Mouse (Mus musculus) neural tube, embryonic 14.5 days (tissue): ENCODE results near the gene Prss37. TPM values are rescaled to one million over a fixed set of nuclear protein-coding genes. Genes with fewer than 3 reads are reported as not detected.
A peak's percentile ranks its signal among the peaks of the same experiment; 100 is the strongest.

Source experiments
- ATAC-seq: fragments of 200-750 bp; cut with Nextera tagmentation; 2 replicates; pipeline ENCODE4 v1.8.0; 2017; ENCODE audit warnings: low read depth, mild to moderate bottlenecking, moderate TSS enrichment, moderate library complexity
- H3K27ac ChIP-seq: fragments of 300-500 bp; sonication (generic); 2 replicates; pipeline ENCODE4 v1.5.1; 2014; ENCODE audit warnings: low read depth, mild to moderate bottlenecking, control low read depth, low read length, moderate library complexity, mixed read lengths
- H3K27me3 ChIP-seq: fragments of 300-500 bp; sonication (generic); 2 replicates; pipeline ENCODE4 v1.6.1; 2014; ENCODE audit warnings: low read length; ENCODE audit not compliant: control insufficient read depth, insufficient read depth
- H3K36me3 ChIP-seq: fragments of 300-500 bp; sonication (generic); 2 replicates; pipeline ENCODE4 v1.6.1; 2014; ENCODE audit warnings: low read length, mixed read lengths; ENCODE audit not compliant: control insufficient read depth, insufficient read depth
- H3K4me1 ChIP-seq: fragments of 300-500 bp; sonication (generic); 2 replicates; pipeline ENCODE4 v1.6.1; 2014; ENCODE audit warnings: low read length; ENCODE audit not compliant: control insufficient read depth, insufficient read depth
- H3K4me2 ChIP-seq: fragments of 300-500 bp; sonication (generic); 2 replicates; pipeline ENCODE4 v1.6.1; 2014; ENCODE audit warnings: mild to moderate bottlenecking, low read depth, low read length, control low read depth
- H3K4me3 ChIP-seq: fragments of 300-500 bp; sonication (generic); 2 replicates; pipeline ENCODE4 v1.5.1; 2014; ENCODE audit warnings: low read depth, low read length, control low read depth, mixed read lengths
- H3K9ac ChIP-seq: fragments of 300-500 bp; sonication (generic); replicated peaks from 2 replicates; pipeline ENCODE4 v1.6.1; 2014; ENCODE audit warnings: low read depth, mild to moderate bottlenecking, control low read depth, low read length, mixed read lengths
- H3K9me3 ChIP-seq: fragments of 300-500 bp; sonication (generic); 2 replicates; pipeline ENCODE4 v1.6.1; 2016; ENCODE audit warnings: low read length; ENCODE audit not compliant: control insufficient read depth
- WGBS: fragments of 180-500 bp; shearing (Covaris S2); extraction: QIAGEN DNeasy Blood & Tissue Kit; methylation state at CpG from one replicate; pipeline ENCODE4 v1.1.7; 2014; 5-methylcytosine and 5-hydroxymethylcytosine counted together
- polyA plus RNA-seq: library from polyadenylated mRNA; unstranded; fragments of >200 nt; fragmentation: Nextera tagmentation; extraction: Ambion mirVana; gene quantifications from 2 replicates; pipeline ENCODE4 v1.2.1, GENCODE M21; 2014

The Prss37 gene
- polyA plus RNA-seq, 1 experiment from 2014 or later = not detected

DNA sequence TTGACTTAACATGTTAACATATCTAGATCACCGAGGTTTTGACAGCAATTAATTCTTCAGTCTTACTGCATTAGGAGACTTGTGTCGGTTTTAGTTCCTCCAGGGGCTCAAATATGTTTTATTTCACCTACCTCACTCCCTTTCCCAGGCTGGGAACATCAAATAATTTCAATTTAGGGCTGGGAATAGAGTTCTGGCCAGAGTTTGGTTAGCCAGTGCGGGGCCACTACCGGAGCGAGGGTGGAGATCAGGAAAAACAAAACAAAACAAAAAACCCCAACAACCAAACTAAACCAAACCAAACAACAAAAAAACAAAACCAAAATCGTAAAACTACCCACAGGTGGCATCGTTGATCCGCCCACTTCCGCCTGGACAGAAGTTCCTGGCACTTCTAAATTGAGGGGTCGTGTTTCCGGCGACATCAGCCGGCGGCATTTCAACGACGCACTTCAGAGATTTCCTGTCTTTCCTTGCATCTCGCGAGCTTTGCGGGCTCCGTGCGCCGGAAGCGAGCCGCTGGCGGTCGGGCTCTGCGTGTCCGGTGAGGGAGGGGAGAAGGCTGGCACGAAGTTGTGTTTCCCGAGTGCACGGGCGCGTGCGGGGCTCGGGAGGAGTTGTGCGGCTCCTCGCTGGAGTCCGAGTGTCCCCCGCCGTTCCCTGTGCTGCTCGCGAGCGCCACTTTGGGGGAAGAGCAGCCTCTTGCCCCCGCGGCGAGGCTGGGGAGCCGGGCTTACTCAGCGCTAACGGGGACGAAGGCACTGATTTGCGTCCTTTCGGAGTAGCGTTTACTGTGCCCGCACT, 48.2 kb downstream of the Prss37 start, which contains the start of gene Ssbp1:
TSS of gene Ssbp1 (plus strand) at position 437 of the 804 bp plus-strand sequence.
- WGBS = 1% methylated on average over 54 of the region's 54 CpGs
- peaks cover 8% of the 10 kb centered on the region; the same call in 1 of the 2 replicates for H3K4me1 ChIP-seq
- no peaks in the 10 kb centered on the region for H3K9me3 ChIP-seq
- peak within 1 kb of the TSS; percentile 88 for H3K27ac ChIP-seq
- peaks cover 12% of the 10 kb centered on the region; the same call in 1 of the 2 replicates for H3K36me3 ChIP-seq
- peak within 1 kb of the TSS; percentile 78 for H3K4me3 ChIP-seq
- ATAC-seq = peak; percentile 97
- peak within 1 kb of the TSS; percentile 80 for H3K9ac ChIP-seq
- no peaks in the 10 kb centered on the region for H3K27me3 ChIP-seq
- H3K4me2 ChIP-seq = peak within 1 kb of the TSS; percentile 79

DNA sequence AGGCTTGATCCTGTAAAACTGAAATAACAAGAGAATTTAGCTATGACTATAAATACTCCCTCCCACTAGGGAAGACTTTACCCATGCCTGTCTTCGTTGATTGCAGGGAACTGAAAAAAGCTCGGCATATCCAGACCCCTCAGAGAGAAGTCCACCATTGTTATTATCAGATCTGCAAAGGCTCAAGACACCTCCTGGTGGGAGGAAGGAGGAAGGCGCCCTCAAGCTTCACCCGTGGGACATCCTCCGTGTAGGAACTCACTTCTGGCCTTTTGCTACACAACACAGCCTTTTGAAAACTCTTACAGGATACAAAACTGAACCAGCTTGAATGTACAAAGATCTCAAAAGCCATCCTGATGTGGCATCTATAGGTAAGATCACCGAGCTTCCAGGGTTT, 53.6 kb downstream of the Prss37 start:
- H3K4me3 ChIP-seq = no peak overlapping the region
- no peak for ATAC-seq
- H3K27me3 ChIP-seq = no peaks in the 10 kb centered on the region
- H3K9ac ChIP-seq = no peak overlapping the region
- no peaks in the 10 kb centered on the region for H3K4me1 ChIP-seq
- H3K9me3 ChIP-seq = no peaks in the 10 kb centered on the region
- no peak overlapping the region for H3K27ac ChIP-seq
- H3K36me3 ChIP-seq = no peaks in the 10 kb centered on the region
- 59% methylated on average over 6 of the region's 6 CpGs for WGBS
- no peak overlapping the region for H3K4me2 ChIP-seq

Other genes starting within 250 kb of the Prss37 start
- 59.8 and 72.2 TPM in 2 replicates for gene Agk, start 194.3 kb downstream of the Prss37 start, polyA plus RNA-seq
- 16.3 and 17.0 TPM in 2 replicates for gene E330009J07Rik, start 83.4 kb downstream of the Prss37 start, polyA plus RNA-seq
- gene Wee2, start 80.4 kb downstream of the Prss37 start, polyA plus RNA-seq = 0.09 and 0.25 TPM in 2 replicates
- 84.0 and 97.3 TPM in 2 replicates for gene Ssbp1, start 48.2 kb downstream of the Prss37 start, polyA plus RNA-seq
- gene Tas2r137, start 28.3 kb downstream of the Prss37 start, polyA plus RNA-seq = 0.25 TPM in 1 of 2 replicates, not detected in the other
- 0.27 TPM in 1 of 2 replicates, not detected in the other for gene Tas2r108, start 26.0 kb downstream of the Prss37 start, polyA plus RNA-seq
- gene Olfr461, start 35.5 kb upstream of the Prss37 start, polyA plus RNA-seq = 0.12 and 0.36 TPM in 2 replicates
- gene Olfr460, start 50.0 kb upstream of the Prss37 start, polyA plus RNA-seq = 0.08 TPM in 1 of 2 replicates, not detected in the other
- gene Clec5a, start 66.3 kb upstream of the Prss37 start, polyA plus RNA-seq = 0.59 and 0.63 TPM in 2 replicates
- gene Tas2r138, start 93.8 kb upstream of the Prss37 start, polyA plus RNA-seq = not detected in 2 replicates
- gene Mgam, start 109.3 kb upstream of the Prss37 start, polyA plus RNA-seq = 0.14 and 0.17 TPM in 2 replicates